Mouse (Mus musculus): ENCODE results near the gene Shbg. TPM values are rescaled to one million over a fixed set of nuclear protein-coding genes. Genes with fewer than 3 reads are reported as not detected.

The Shbg gene
- total RNA-seq, 2 experiments from 2014 or later = 0.51 TPM; not detected in 1

DNA sequence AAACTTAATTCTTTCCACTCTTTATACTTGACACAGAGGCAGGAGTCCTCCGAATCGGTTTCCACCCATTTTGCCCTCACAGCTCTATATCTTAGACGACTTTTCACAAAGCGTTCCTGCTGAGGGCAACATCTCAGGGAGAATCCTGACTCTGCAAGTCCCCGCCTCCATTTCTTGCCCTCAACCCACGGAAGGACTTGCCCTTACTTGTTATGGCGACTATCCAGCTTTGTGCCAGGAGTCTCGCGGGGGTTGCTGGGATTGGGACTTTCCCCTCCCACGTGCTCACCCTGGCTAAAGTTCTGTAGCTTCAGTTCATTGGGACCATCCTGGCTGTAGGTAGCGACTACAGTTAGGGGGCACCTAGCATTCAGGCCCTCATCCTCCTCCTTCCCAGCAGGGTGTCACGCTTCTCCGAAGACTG, 37.6 kb downstream of the Shbg start, which contains the start of the genes Wrap53 and Trp53:
Gene Wrap53, minus strand, starts transcription at position 165 of the 424 bp plus-strand sequence.
Gene Trp53, plus strand, starts transcription at position 269 of the 424 bp plus-strand sequence.
- ATAC-seq (replicated peaks; ENCODE audit: low FRiP score, poor library complexity, severe bottlenecking) = peak; percentile 61

DNA sequence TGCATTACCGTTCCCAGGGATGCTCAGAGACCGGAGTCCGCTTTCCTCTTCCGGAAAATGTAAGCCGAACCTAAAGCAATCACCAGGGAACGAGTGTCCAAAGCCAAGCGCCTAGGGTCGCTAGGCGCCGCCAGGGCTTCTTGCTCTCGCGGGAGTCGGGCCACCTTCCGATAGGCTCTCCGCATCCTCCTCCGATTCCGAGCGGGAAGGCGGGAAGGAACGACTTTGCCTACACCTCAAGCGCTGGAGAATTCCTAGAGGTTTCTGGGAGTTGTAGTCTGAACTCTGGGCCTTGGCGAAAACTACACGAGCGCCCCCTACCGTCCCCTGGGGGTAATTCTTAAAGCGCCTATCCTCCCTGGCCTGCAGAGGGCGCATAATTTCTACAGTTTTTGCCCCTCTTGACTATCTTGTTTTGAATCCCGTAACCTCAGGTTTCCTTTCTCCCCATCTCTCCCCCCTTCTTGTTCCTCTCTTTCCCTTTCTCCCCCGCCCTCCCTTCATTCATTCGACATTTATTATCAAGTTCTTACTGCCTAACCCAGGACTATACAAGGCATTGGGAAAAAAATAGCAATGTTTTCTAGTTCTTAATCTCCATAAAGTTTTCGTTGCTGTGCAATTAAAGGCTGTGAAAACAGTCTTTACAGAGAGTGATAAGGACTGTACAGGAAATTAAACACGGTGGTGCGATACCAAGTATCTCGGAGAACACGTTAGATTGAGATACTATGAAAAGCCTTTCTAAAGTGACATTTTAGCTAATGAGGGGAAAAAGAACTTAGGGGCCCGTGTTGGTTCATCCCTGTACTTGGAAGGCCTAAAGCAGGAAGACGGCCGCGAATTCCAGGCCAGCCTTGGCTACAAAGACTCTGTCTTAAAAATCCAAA, 38.3 kb downstream of the Shbg start:
- ATAC-seq (replicated peaks; ENCODE audit: low FRiP score, poor library complexity, severe bottlenecking) = peak; percentile 65

DNA sequence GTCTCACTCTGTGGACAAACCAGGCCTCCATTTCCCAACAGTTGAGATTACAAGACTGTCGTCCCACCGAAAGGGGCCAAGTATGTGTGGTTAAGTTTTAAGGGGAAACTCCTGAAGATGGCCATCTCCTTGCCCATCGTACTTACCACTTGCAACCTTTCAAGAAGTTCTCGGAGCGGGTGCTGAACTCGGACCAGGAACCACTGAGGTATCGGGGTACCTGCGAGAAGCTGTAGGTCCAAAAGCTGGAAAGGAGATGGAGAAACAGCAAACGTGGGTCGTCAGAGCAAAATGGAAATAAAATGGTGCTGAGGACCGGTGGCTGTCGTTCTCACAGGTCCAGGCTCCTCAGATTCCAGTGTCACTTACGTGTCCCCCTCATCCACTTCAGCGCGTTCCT, 39.4 kb downstream of the Shbg start:
- no peak for ATAC-seq (replicated peaks; ENCODE audit: low FRiP score, poor library complexity, severe bottlenecking)

DNA sequence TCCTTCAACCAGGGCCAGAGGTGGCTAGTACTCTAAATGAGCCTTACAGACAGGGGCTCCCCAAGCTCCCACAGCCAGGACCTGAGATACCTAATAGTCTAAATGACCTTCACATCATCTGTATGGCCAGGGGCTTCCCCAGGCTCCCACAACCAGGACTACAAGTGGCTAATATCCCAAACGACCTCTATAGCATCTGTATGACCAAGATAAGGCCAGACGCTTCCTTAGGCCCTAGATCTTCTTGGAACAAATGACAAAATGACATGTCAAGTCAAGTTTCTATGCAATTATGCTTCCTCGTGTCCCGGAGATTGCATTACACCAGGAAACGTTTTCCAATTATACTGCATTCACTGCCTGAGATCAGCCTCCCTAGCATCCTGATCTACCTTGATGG, 41.4 kb downstream of the Shbg start:
- no peak for ATAC-seq (replicated peaks; ENCODE audit: low FRiP score, poor library complexity, severe bottlenecking)

DNA sequence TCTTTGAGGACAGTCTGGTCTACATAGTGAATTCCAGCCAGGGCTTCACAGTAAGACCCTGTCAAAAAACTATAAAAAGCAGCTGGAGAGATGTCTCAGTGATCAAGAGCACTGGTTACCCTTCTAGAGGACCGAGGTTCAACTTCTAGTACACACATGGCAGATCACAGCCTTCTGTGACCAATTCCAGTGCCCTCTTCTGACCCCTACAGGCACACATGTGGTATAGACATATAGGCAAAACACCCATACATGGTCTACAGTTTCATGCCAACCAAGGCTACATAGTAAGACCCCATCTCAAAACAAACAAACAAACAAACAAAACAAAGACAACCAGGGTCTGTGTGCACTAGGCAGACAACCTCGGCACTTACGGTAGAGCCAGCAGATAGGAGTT, 42.5 kb downstream of the Shbg start:
- 0 out of 2 replicates have a peak, but pooled peaks have one; percentile 31 for ATAC-seq (replicated peaks; ENCODE audit: low FRiP score, poor library complexity, severe bottlenecking)

DNA sequence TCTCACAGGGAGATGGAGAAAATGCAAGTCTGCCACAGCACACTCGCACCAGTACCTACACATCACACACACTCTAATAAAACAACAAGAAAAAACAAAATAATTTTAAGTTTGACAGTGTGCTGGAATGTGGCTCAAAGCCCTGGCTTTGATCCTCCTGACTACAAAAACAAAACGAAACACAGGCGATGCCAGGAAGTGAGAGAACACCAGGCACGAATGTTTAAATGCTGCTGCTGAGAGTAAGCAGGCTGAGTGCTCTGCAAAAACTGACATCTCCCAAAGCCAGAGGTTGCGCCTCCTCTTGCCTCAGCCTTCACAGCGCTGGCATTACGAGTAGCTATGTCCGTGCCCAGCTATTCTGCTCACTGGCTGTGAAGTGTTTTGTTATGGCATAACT, 52.6 kb downstream of the Shbg start:
- no peak for ATAC-seq (replicated peaks; ENCODE audit: low FRiP score, poor library complexity, severe bottlenecking)

Other genes starting within 250 kb of the Shbg start
Only the 30 nearest of the 33 such genes appear.
- gene Naa38, start 222.4 kb downstream of the Shbg start, total RNA-seq (2015; ENCODE audit: low replicate concordance) = 25.6 and 30.3 TPM in 2 replicates
- 18.5 and 25.2 TPM in 2 replicates for gene Naa38, start 222.4 kb downstream of the Shbg start, total RNA-seq (2017; ENCODE audit: low replicate concordance)
- gene Cyb5d1, start 222.3 kb downstream of the Shbg start, total RNA-seq (2015; ENCODE audit: low replicate concordance) = 12.5 and 16.1 TPM in 2 replicates
- 23.5 and 31.4 TPM in 2 replicates for gene Cyb5d1, start 222.3 kb downstream of the Shbg start, total RNA-seq (2017; ENCODE audit: low replicate concordance)
- not detected in 2 replicates for gene Tmem88, start 219.7 kb downstream of the Shbg start, total RNA-seq (2015; ENCODE audit: low replicate concordance)
- gene Tmem88, start 219.7 kb downstream of the Shbg start, total RNA-seq (2017; ENCODE audit: low replicate concordance) = not detected in 2 replicates
- gene Kdm6b, start 204.2 kb downstream of the Shbg start, total RNA-seq (2015; ENCODE audit: low replicate concordance) = 5.8 and 8.2 TPM in 2 replicates
- 0.84 and 1.5 TPM in 2 replicates for gene Kdm6b, start 204.2 kb downstream of the Shbg start, total RNA-seq (2017; ENCODE audit: low replicate concordance)
- gene Dnah2, start 68.8 kb downstream of the Shbg start, total RNA-seq (2015; ENCODE audit: low replicate concordance) = not detected in 2 replicates
- not detected in 2 replicates for gene Dnah2, start 68.8 kb downstream of the Shbg start, total RNA-seq (2017; ENCODE audit: low replicate concordance)
- 1.2 TPM in 1 of 2 replicates, not detected in the other for gene Efnb3, start 57.7 kb downstream of the Shbg start, total RNA-seq (2015; ENCODE audit: low replicate concordance)
- gene Efnb3, start 57.7 kb downstream of the Shbg start, total RNA-seq (2017; ENCODE audit: low replicate concordance) = 1.3 and 2.2 TPM in 2 replicates
- 18.4 and 21.3 TPM in 2 replicates for gene Wrap53, start 37.6 kb downstream of the Shbg start, total RNA-seq (2015; ENCODE audit: low replicate concordance)
- 7.7 and 8.9 TPM in 2 replicates for gene Wrap53, start 37.6 kb downstream of the Shbg start, total RNA-seq (2017; ENCODE audit: low replicate concordance)
- gene Trp53, start 37.5 kb downstream of the Shbg start, total RNA-seq (2015; ENCODE audit: low replicate concordance) = 44.6 and 56.8 TPM in 2 replicates
- gene Trp53, start 37.5 kb downstream of the Shbg start, total RNA-seq (2017; ENCODE audit: low replicate concordance) = 25.1 and 28.0 TPM in 2 replicates
- gene Atp1b2, start 12.0 kb downstream of the Shbg start, total RNA-seq (2015; ENCODE audit: low replicate concordance) = 10.6 and 24.0 TPM in 2 replicates
- gene Atp1b2, start 12.0 kb downstream of the Shbg start, total RNA-seq (2017; ENCODE audit: low replicate concordance) = 1.2 and 4.0 TPM in 2 replicates
- gene Sat2, start 4.1 kb upstream of the Shbg start, total RNA-seq (2015; ENCODE audit: low replicate concordance) = not detected in 2 replicates
- 0.70 TPM in 1 of 2 replicates, not detected in the other for gene Sat2, start 4.1 kb upstream of the Shbg start, total RNA-seq (2017; ENCODE audit: low replicate concordance)
- gene Fxr2, start 15.1 kb upstream of the Shbg start, total RNA-seq (2015; ENCODE audit: low replicate concordance) = 12.3 and 19.2 TPM in 2 replicates
- gene Fxr2, start 15.1 kb upstream of the Shbg start, total RNA-seq (2017; ENCODE audit: low replicate concordance) = 14.4 and 26.6 TPM in 2 replicates
- gene Sox15, start 37.4 kb upstream of the Shbg start, total RNA-seq (2015; ENCODE audit: low replicate concordance) = not detected in 2 replicates
- gene Sox15, start 37.4 kb upstream of the Shbg start, total RNA-seq (2017; ENCODE audit: low replicate concordance) = not detected in 2 replicates
- gene Mpdu1, start 44.7 kb upstream of the Shbg start, total RNA-seq (2015; ENCODE audit: low replicate concordance) = 2.9 and 15.6 TPM in 2 replicates
- 6.4 and 19.6 TPM in 2 replicates for gene Mpdu1, start 44.7 kb upstream of the Shbg start, total RNA-seq (2017; ENCODE audit: low replicate concordance)
- 42.6 and 48.8 TPM in 2 replicates for gene Cd68, start 48.2 kb upstream of the Shbg start, total RNA-seq (2015; ENCODE audit: low replicate concordance)
- 20.9 and 44.4 TPM in 2 replicates for gene Cd68, start 48.2 kb upstream of the Shbg start, total RNA-seq (2017; ENCODE audit: low replicate concordance)
- 177 and 204 TPM in 2 replicates for gene Eif4a1, start 54.5 kb upstream of the Shbg start, total RNA-seq (2015; ENCODE audit: low replicate concordance)
- gene Eif4a1, start 54.5 kb upstream of the Shbg start, total RNA-seq (2017; ENCODE audit: low replicate concordance) = 163 and 169 TPM in 2 replicates
- gene Senp3, start 64.2 kb upstream of the Shbg start, total RNA-seq (2015; ENCODE audit: low replicate concordance) = 46.4 and 52.3 TPM in 2 replicates
- gene Senp3, start 64.2 kb upstream of the Shbg start, total RNA-seq (2017; ENCODE audit: low replicate concordance) = 10.3 and 18.2 TPM in 2 replicates
- gene Tnfsf13, start 67.9 kb upstream of the Shbg start, total RNA-seq (2015; ENCODE audit: low replicate concordance) = 9.2 and 17.9 TPM in 2 replicates
- gene Tnfsf13, start 67.9 kb upstream of the Shbg start, total RNA-seq (2017; ENCODE audit: low replicate concordance) = 0.28 and 7.8 TPM in 2 replicates
- gene Tnfsf12, start 77.9 kb upstream of the Shbg start, total RNA-seq (2015; ENCODE audit: low replicate concordance) = 1.3 TPM in 1 of 2 replicates, not detected in the other
- gene Tnfsf12, start 77.9 kb upstream of the Shbg start, total RNA-seq (2017; ENCODE audit: low replicate concordance) = 0.17 and 1.1 TPM in 2 replicates
- 0.38 and 4.8 TPM in 2 replicates for gene Tnfsfm13, start 78.2 kb upstream of the Shbg start, total RNA-seq (2015; ENCODE audit: low replicate concordance)
- gene Tnfsfm13, start 78.2 kb upstream of the Shbg start, total RNA-seq (2017; ENCODE audit: low replicate concordance) = 2.8 and 5.2 TPM in 2 replicates
- 56.5 and 58.3 TPM in 2 replicates for gene Polr2a, start 140.7 kb upstream of the Shbg start, total RNA-seq (2015; ENCODE audit: low replicate concordance)
- 69.5 and 76.9 TPM in 2 replicates for gene Polr2a, start 140.7 kb upstream of the Shbg start, total RNA-seq (2017; ENCODE audit: low replicate concordance)
- gene Slc35g3, start 144.1 kb upstream of the Shbg start, total RNA-seq (2015; ENCODE audit: low replicate concordance) = not detected in 2 replicates
- gene Slc35g3, start 144.1 kb upstream of the Shbg start, total RNA-seq (2017; ENCODE audit: low replicate concordance) = not detected in 2 replicates
- gene Zbtb4, start 148.0 kb upstream of the Shbg start, total RNA-seq (2015; ENCODE audit: low replicate concordance) = 1.7 and 1.9 TPM in 2 replicates
- gene Zbtb4, start 148.0 kb upstream of the Shbg start, total RNA-seq (2017; ENCODE audit: low replicate concordance) = 0.94 and 2.4 TPM in 2 replicates
- 4.0 TPM in 1 of 2 replicates, not detected in the other for gene Chrnb1, start 178.0 kb upstream of the Shbg start, total RNA-seq (2015; ENCODE audit: low replicate concordance)
- gene Chrnb1, start 178.0 kb upstream of the Shbg start, total RNA-seq (2017; ENCODE audit: low replicate concordance) = 0.26 TPM in 1 of 2 replicates, not detected in the other
- gene Fgf11, start 184.0 kb upstream of the Shbg start, total RNA-seq (2015; ENCODE audit: low replicate concordance) = not detected in 2 replicates
- not detected in 2 replicates for gene Fgf11, start 184.0 kb upstream of the Shbg start, total RNA-seq (2017; ENCODE audit: low replicate concordance)
- gene Tmem102, start 187.7 kb upstream of the Shbg start, total RNA-seq (2015; ENCODE audit: low replicate concordance) = not detected in 2 replicates
- not detected in 2 replicates for gene Tmem102, start 187.7 kb upstream of the Shbg start, total RNA-seq (2017; ENCODE audit: low replicate concordance)
- gene Gm39566, start 197.4 kb upstream of the Shbg start, total RNA-seq (2015; ENCODE audit: low replicate concordance) = 0.42 TPM in 1 of 2 replicates, not detected in the other
- gene Gm39566, start 197.4 kb upstream of the Shbg start, total RNA-seq (2017; ENCODE audit: low replicate concordance) = 0.14 TPM in 1 of 2 replicates, not detected in the other
- gene Spem2, start 200.6 kb upstream of the Shbg start, total RNA-seq (2015; ENCODE audit: low replicate concordance) = not detected in 2 replicates
- not detected in 2 replicates for gene Spem2, start 200.6 kb upstream of the Shbg start, total RNA-seq (2017; ENCODE audit: low replicate concordance)
- not detected in 2 replicates for gene Spem1, start 204.3 kb upstream of the Shbg start, total RNA-seq (2015; ENCODE audit: low replicate concordance)
- gene Spem1, start 204.3 kb upstream of the Shbg start, total RNA-seq (2017; ENCODE audit: low replicate concordance) = not detected in 2 replicates
- gene Nlgn2, start 219.9 kb upstream of the Shbg start, total RNA-seq (2015; ENCODE audit: low replicate concordance) = 0.19 and 0.42 TPM in 2 replicates
- 0.28 and 1.1 TPM in 2 replicates for gene Nlgn2, start 219.9 kb upstream of the Shbg start, total RNA-seq (2017; ENCODE audit: low replicate concordance)
- 142 and 218 TPM in 2 replicates for gene Tmem256, start 220.6 kb upstream of the Shbg start, total RNA-seq (2015; ENCODE audit: low replicate concordance)
- gene Tmem256, start 220.6 kb upstream of the Shbg start, total RNA-seq (2017; ENCODE audit: low replicate concordance) = 57.1 and 181 TPM in 2 replicates